Mouse (Mus musculus) frontal cortex, adult 2 months (tissue): ENCODE results near the gene Hist1h3f. TPM values are rescaled to one million over a fixed set of nuclear protein-coding genes. Genes with fewer than 3 reads are reported as not detected.

Experiments used
- DNase-seq, 2 experiments: peaks; one replicate each; pipeline ENCODE4 v3.0.0; 2022; ENCODE audit warnings: low spot score in 1 of 2; ENCODE audit errors: extremely low spot score in 1 of 2
- polyA plus RNA-seq: library from polyadenylated mRNA; depleted of rRNA; stranded (reverse); fragments of >200 nt; gene quantifications from 2 replicates; pipeline ENCODE4 v1.2.3, GENCODE M21; 2012; rRNA removed

The Hist1h3f gene
- 0.22 and 0.59 TPM in 2 replicates for polyA plus RNA-seq

GRCm38 (mm10) chr13:23543965-23544786, at the start of gene Hist1h3f:
Gene Hist1h3f (plus strand): TSS chr13:23544052.
- DNase-seq, result peak; percentile 81 to 96

DNA sequence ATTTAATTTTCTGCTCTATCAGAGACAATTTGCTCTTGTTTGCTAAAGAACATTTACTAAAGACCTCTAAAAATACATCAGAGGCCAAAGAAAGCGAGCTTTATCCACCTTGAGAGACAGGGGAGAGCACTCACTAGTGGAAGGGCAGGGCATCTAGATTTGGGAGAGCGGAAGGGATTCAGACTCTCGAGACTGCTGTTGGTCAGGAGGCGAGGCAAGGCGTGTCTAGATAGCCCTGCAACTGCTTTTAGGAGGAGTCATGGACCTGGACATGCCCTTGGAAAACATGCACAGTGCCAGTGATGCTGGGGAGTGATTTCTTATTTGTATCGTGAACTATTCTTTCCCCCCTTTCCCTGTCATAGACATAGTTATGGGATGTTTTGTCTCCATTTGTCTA, 48.3 kb upstream of the Hist1h3f start:
- DNase-seq, result no peak

- DNase-seq, result peak in 1 of 2 experiments; percentile 73
Observed at GRCm38 (mm10) chr13:23497656-23498321, 46.1 kb upstream of the Hist1h3f start.

DNA sequence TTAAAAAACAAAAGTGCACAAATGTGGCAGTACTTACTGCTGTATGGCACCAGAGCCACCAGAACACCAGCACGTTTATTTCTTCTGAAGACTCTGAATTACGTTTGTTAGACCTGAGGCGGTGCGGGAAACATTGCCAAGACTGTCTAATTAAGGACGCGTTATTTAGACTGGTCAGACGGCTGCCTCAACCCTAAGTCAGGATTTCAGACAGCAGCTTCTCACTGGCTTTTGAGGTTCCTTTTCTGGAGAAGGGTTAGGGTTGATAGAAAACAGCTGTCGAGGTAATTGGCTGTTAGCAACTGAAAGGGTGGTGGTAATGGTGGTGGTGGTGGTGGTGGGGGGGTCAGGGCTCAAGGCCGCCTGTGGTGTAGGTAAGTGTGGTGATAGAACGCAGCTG, 45.2 kb upstream of the Hist1h3f start:
- no peak for DNase-seq

- DNase-seq, result no peak
Observed at GRCm38 (mm10) chr13:23499943-23500342, 43.9 kb upstream of the Hist1h3f start.

DNA sequence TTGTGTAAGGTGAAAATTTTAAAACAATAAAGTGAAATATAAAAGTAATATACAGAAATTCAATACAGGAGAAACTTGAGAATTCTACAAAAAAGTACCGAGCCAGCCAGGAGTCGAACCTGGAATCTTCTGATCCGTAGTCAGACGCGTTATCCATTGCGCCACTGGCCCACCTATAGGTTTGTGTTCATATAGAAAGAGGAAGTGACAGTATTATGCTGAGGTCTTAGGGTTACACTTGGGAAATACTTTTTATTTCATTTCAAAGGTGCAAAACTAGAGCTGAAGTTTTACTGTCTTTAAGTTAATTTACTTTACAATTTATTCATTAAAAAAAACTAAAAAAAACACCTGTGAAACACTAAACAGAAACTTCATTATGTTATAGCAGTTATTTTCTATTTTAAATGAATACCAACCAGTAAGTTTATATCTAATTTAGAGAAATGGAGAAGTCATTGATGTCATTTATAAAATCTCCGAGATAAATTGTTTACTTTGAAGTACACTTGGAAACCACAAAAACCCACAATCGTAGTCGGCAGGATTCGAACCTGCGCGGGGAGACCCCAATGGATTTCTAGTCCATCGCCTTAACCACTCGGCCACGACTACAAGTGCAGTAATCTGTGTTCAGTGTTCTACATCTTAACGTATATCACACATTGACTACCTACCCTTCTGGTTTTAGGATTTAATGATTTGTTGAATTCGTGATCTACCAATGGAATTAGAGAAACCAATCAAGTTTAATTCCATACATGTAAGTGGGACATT, 43.2 kb upstream of the Hist1h3f start:
- DNase-seq, result peak in 1 of 2 experiments; percentile 93

DNA sequence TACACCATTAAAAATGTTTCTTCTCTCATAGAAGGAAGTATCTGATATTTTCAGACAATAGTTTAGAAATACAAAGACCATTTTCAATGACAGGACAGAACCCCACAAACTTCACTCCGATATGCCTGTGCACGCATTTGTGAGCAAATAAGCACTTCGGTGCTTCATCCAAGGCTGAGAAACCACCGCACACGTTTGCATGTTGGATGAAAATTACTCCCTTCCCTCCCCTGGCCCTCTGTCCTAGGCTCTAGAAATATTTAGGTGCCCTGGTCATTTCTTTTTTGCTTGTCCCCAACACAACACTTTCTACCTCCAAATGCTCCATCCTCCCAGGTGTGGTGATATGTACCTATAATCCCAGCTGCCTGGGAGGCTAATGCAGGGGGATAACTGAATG, 42.3 kb upstream of the Hist1h3f start:
- no peak for DNase-seq

DNA sequence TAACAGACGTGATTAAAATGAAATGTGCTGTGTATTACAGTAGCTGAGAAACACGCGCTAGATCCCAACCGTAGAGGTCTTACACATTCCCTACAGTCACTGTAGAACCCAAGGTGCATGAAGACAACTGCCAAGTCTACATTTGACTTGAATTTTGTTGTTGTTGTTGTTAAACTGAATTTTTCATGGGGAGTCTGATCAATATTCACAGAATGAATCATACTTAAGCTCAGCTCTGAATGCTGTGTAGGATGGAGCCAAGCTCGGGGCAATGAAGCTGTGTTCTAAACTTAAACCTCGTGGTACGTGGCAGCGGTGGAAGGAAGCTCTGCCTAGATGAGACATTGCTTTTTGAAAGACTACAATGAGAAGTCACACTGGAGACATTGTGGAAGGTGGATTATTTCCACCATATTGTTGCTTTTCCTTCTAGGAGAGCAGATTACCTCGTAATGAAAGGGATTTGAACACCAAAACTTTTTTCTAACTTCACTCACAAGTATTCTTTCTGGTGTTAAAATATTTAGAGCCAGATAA, 41.8 kb upstream of the Hist1h3f start:
- no peak for DNase-seq

DNA sequence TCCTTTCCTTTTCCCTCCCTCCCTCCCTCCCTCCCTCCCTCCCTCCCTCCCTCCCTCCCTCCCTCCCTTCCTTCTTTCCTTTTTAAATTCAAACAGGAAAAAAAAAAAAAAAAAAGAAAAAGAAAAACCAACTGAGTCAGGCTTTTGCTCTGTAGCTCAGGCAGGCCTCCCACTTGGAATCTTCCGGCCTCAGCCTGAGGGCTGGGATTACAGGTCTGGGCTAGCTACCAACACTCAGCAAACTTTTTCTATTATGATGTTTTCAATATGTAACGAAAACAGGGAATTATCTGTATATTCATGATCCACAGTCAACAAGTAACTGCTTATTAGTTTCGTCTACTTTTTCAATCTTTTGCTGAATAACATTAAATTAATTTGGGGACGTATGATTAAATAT, 40.9 kb upstream of the Hist1h3f start:
- DNase-seq, result no peak

- DNase-seq, result peak in 1 of 2 experiments; percentile 91
Observed at GRCm38 (mm10) chr13:23503797-23504196, 40.1 kb upstream of the Hist1h3f start.

- DNase-seq, result no peak
Observed at GRCm38 (mm10) chr13:23505662-23506345, 38.0 kb upstream of the Hist1h3f start.

DNA sequence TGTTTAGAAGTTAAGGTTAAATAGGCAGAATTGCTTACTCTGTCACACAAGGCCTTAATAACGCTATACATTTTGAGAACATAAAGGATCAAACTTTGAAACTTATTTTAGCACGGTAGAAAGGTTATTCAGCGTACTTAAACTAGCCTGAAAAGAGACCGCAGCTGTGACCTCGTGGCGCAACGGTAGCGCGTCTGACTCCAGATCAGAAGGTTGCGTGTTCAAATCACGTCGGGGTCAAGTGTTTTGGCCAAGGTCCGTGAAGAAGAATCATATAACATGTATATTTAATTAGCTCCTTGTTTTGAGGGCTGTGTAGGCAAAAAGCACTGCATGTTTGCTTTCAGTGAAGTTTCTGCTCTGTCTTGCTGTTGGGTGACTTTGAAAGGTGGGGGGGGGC, 37.5 kb upstream of the Hist1h3f start:
- DNase-seq, result no peak

DNA sequence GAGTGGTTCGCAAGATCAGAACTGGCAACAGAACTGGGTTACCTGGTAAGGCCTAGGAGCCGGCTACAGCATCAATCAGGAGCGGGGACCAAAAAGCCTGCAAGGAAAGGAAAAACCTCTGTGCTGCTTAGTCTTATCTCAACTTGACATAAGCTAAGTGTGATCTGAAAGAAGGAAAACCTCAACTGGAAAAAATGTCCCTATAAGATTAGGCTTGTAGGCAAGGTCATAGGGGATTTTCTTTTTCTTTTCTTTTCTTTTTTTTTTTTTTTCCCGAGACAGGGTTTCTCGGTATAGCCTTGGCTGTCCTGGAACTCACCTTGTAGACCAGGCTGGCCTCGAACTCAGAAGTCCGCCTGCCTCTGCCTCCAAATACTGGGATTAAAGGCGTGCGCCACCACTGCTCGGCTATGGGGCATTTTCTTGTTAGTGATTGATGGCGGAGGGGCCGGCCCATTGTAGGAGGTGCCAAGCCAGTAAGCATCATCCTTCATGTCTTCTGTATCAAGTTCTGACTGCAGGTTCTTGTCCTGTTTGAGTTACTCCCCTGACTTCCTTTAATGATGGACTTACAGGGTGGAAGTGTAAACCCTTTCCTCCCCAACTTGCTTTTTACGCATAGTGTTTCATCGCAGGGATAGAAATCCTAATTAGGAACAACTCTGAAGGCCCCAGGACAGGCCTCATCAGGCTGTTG, 36.9 kb upstream of the Hist1h3f start:
- DNase-seq, result no peak

- no peak for DNase-seq
Observed at GRCm38 (mm10) chr13:23510127-23510526, 33.7 kb upstream of the Hist1h3f start.

- DNase-seq, result no peak
Observed at GRCm38 (mm10) chr13:23513517-23513916, 30.3 kb upstream of the Hist1h3f start.

DNA sequence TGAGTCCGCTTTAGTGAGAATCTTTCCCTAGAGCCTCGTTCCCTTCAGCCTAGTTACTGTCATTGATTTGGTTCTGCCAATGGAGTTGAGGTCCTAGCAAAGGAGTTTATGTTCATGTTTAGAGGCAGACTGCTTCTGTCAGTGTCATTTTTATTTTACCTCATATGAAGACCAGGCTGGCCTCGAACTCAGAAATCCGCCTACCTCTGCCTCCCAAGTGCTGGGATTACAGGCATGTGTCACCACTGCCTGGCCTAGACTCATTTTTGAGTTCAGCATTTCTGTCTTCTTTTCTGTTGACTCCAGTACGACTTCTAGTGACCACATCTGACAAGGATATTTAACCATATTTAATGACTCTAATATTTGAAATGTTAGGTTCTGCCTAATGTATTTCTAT, 28.6 kb upstream of the Hist1h3f start:
- DNase-seq, result no peak

DNA sequence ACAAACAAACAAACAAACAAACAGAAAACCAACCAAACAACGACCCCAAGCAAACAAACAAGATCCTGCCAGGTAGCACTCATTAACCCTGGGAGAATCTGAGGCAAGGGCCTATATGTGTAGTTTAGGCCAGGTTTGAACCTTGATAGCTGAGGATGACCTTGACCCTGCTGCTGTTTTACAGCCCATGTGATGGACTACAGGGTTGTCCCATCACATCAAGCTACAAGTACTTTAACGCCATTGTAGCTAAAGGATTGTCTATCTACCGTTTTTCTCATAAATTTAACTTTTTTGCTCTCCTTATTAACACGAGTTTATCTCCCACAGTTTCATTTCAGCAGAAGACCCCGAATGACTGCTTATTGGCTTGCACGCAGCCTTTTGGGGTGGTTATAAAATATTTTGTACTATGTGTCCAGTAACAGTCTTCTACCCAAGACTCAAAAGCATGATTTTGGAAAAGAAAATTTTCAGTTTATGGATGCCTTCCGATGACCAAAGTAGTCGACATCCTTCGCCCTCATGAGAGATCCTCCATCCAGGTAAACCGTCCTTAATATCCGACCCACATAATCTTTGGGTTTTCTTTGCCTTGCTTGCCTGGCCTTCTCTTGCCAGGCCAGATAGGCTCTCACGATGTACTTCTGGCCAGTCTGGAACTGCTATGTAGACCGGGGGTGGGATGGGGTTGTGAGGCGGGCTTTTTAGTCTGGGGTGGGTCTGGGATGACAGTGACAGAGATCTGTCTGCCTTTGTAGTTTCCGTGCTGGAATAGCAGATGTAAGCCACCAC, 27.8 kb upstream of the Hist1h3f start:
- no peak for DNase-seq

GRCm38 (mm10) chr13:23516822-23517602, 26.8 kb upstream of the Hist1h3f start:
- peak in 1 of 2 experiments; percentile 90 for DNase-seq
